Mouse (Mus musculus): ENCODE measurements around the gene Asf1b. TPM values are rescaled to one million over a fixed set of nuclear protein-coding genes. Genes with fewer than 3 reads are reported as not detected.

Asf1b gene
- 6.0 and 7.2 TPM in 2 replicates for total RNA-seq (2021)
- long read RNA-seq, transcript Asf1b-201 (4 exons, 1,788 nt): major isoform, 6 of 6 reads
- long read RNA-seq, partial matches to known transcripts: 0 of 6 reads
- long read RNA-seq, other reads (novel, unspliced or antisense): 0 of 6 reads

GRCm38 (mm10) chr8:83955106-83955957, at the start of gene Asf1b, which contains the start of gene Gm10644:
Gene Asf1b (plus strand): TSS chr8:83955507.
Gene Gm10644 (minus strand): TSS chr8:83955205.
- DNase-seq: peak; percentile 97

DNA sequence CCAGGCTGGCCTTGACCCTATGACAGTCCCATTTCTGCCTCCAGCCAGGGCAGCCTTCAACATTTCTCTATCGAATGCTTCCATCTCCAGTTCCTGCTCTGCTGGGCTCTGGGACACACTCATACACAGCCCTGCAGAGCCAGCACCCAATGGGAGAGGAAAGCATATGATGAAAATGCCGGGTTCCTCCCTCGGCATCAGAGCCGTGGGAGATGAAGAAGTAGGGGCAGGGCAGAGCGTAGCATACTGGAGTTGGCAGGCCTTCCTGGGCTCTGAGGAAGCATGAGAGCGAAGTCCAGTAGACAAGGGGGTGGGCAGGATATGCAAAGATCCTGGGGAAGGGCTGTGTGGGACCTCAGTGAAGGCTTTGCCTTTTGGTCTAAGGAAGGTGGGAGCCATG, 46.7 kb upstream of the Asf1b start:
- DNase-seq: no peak

DNA sequence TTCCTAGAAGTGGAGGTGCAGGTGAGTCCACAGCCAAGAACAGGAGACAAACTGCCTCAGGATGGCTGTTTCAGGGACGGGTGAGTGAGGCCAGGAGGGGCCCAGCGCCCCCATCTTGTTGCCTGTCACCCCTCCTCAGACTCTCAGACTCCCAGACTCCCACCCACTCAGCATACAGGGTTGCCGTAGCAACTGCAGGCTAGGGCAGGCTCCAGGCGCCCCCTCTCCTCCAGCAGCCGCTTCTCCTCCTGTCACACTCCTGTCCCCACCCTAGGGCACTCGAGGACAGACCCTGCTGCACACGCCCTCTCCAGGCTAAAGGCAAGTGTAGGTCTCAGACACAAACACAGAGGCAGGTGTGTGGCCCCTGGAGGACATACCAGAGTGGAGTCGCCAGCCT, 46.0 kb upstream of the Asf1b start:
- DNase-seq: no peak

DNA sequence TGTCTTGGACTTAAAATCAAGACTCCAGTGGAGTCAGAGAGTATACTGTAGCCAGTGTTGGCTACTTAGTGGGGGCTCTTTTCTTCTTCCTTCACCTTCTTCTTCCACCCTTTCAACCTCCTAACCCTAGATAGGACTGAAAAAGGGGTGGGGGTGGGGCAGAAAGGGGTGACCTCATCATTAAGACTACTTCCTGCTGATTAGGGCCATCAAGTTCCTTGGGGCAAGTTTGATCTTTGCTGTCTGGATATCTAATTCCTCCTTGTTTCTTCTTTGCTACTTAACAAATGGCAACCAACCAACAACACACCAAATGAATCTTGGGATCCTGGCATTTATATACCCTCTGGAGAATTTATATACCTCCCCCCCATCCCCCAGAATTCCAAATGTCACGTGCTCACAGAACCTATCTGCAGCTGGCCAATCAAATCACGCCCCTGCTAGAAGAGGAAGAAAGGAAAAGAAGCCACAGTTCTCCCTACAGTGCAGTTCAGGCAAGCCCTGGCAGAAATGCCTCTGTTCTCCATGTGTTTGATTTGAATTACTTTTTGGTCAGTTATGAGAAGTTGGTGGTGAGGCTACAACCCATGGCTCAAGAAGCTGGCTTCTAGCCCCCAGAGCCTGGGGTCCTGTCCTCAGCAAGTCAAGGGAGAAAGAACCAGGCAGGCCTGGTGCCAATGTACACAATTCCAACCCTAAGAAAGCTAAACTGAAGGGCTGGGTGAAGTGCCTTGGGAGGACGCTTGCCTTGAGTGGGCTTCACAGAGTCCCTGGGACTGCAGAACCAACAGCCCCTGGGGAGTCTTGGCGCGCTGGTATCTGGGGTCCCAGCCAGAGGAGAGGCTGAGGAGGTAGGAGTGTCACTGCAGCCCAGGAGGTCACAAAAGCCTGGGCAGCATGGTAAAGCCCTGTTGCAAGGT, 43.2 kb upstream of the Asf1b start:
- no peak for DNase-seq

GRCm38 (mm10) chr8:83914232-83914631, 41.1 kb upstream of the Asf1b start:
- no peak for DNase-seq

- DNase-seq: no peak
Measured at GRCm38 (mm10) chr8:83914860-83915259, 40.4 kb upstream of the Asf1b start.

DNA sequence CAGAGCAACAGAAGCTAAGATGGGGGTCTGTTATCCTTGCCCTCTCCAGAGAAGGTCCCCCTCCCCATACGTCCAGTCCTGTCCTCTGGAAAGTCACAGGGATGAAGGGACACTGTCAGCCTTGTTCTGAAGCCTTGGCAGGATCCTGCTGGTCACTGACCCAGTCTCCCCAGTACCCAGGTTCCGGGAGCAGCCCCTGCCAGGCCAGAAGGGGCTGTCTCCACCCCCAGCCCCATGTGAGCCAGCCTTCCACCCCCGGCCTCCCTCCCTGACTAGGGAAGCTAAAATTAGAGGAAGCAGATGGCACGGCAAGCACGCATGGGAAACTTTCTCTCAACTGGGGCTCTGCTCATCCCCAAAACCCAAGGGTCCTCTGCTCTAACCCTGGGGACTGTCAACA, 39.3 kb upstream of the Asf1b start:
- no peak for DNase-seq

DNA sequence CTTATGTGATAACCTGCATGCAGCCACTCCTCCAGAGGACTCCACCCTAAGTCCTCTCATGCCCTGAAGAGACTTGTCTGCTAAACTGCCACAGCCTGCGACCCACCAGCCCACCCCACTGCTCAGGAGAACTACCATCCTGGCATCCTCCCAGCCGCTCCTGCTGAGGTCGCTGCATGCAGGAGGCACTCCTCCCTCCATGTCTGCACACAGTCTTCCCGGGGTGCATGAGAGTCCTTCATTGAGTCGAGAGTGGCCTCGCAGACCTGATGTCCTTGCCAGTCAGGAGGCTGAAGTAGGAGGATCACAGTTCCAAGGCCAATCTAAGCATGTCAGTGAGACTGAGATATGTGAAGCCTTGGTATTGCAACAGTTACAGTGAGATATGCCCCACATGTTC, 37.7 kb upstream of the Asf1b start:
- peak; percentile 46 for DNase-seq

GRCm38 (mm10) chr8:83921558-83921957, 33.7 kb upstream of the Asf1b start:
- peak; percentile 77 for DNase-seq

- DNase-seq: no peak
Measured at GRCm38 (mm10) chr8:83922727-83923126, 32.6 kb upstream of the Asf1b start.

GRCm38 (mm10) chr8:83924585-83924984, 30.7 kb upstream of the Asf1b start:
- DNase-seq: no peak

- DNase-seq: peak; percentile 73
Measured at GRCm38 (mm10) chr8:83926266-83926665, 29.0 kb upstream of the Asf1b start.

GRCm38 (mm10) chr8:83934222-83934621, 21.1 kb upstream of the Asf1b start:
- no peak for DNase-seq

DNA sequence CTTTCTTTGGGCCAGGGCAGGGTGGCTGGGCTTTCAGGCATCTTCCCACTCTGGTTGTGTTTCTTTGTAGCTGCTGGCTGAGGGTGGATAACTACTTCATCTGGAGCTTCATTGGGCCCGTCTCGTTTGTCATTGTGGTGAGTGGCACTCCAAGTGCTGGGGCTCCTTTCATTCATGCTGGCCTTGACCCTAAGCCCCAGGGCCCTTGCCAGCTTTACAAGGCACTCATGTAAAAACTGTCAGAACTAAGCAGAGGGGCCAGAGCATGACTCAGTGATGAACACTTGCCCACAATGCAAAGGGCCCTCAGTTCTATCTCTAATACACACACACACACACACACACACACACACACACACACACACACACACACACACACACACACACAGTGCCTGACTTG, 20.3 kb upstream of the Asf1b start:
- peak; percentile 38 for DNase-seq

GRCm38 (mm10) chr8:83935435-83935834, 19.9 kb upstream of the Asf1b start:
- DNase-seq: no peak

GRCm38 (mm10) chr8:83937645-83938044, 17.7 kb upstream of the Asf1b start:
- no peak for DNase-seq

DNA sequence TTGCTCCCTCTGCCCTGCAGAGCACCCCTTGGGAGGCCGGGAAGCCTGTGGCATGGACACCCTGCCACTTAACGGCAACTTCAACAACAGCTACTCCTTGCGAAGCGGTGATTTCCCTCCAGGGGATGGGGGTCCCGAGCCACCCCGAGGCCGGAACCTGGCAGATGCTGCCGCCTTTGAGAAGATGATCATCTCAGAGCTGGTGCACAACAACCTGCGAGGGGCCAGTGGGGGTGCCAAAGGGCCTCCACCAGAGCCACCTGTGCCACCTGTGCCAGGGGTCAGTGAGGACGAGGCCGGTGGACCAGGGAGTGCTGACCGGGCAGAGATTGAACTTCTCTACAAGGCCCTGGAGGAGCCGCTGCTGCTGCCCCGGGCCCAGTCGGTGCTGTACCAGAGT, 17.0 kb upstream of the Asf1b start:
- DNase-seq: no peak

- peak; percentile 49 for DNase-seq
Measured at GRCm38 (mm10) chr8:83941066-83941677, 14.1 kb upstream of the Asf1b start.

GRCm38 (mm10) chr8:83942446-83942845, 12.9 kb upstream of the Asf1b start:
- no peak for DNase-seq

DNA sequence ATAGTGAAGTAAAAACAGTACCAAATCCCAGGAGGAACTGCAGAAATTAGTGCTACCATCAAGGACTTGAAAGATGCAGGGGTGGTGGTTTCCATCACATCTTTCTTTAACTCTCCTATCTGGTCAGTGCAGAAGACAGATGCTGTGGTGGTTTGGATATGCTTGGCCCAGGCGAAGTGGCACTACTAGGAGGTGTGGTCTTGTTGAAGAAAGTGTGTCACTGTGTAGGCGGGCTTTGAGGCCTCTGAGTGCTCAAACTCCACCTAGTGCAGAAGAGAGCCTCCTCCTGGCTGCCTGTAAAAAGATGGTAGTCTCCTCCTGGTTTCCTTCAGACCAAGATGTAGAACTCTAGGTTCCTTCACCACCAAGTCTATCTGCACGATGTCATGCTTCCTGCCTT, 9.8 kb upstream of the Asf1b start:
- no peak for DNase-seq

DNA sequence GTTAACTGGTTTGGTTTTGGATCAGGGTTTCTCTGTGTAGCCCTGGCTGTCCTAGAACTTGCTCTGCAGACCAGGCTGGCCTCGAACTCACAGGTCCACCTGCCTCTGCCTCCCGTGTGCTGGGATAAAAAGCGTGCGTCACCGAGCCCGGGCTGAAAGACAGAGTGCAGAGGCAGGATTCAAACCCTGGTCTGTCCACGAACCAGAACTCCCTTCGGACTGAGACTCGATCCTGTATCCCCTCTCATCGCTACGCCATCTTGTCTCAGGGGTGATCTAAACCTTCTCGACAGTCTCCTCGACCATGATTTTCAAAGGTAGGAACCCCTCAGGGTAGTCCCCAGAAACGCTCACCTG, 580 bp upstream of the Asf1b start:
- no peak for DNase-seq

GRCm38 (mm10) chr8:83955958-83956218, 581 bp downstream of the Asf1b start:
- no peak for DNase-seq

GRCm38 (mm10) chr8:83956789-83957188, 1.5 kb downstream of the Asf1b start:
- no peak for DNase-seq

All from adrenal gland, postnatal 25 days (tissue).